Mouse (Mus musculus): Measurements from ENCODE around the gene Gm49416. TPM values are rescaled to one million over a fixed set of nuclear protein-coding genes. Genes with fewer than 3 reads are reported as not detected.

Gene Gm49416
- polyA plus RNA-seq, 1 experiment = not detected

DNA sequence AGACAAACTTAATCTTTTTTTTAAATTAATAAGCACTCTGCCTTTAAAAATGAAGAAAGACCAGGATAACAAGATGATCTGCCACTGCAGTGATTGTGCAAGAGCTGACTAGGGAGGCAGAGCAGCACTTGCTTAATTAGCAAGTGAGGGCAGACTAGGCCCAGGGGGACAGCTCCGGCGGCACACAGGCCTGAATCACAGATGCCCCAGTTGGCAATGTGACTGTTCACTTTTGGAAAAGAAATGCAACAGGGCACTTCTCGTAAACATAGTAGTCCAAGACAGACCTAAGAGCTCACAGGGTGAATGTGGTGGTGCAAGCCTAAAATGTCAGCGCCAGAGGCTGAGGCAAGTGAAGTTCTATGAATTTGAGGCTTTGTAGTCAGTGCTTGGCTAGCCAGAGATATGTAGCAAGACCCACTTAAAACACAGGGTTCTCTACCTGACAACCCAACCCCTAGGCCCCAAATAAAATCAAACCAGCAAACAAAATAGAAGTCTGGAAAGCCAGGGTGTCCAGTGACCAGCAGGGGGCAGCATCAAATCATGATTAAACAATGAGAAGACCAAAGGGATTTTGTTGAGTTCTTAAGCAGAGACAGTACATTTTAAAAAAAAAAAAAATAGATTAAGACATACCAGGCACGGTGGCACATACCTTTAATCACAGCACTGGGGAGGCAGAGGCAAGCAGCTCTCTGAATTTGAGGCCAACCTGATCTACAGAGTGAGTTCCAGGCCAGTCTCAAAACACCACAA is 44.2 kb upstream of the Gm49416 start:
- H3K27ac ChIP-seq (ENCODE audit: insufficient read depth, low read depth, low read length) = no peak overlapping the region
- no peaks in the 10 kb centered on the region for H3K27me3 ChIP-seq (replicated peaks; ENCODE audit: control insufficient read depth, insufficient read depth, low read length)
- TF ChIP-seq POLR2A (IDR thresholded peaks at IDR 0.05; ENCODE audit: low read depth, low read length) = no peak
- peak; percentile 65 for TF ChIP-seq CTCF (conservative IDR thresholded peaks at IDR 0.05; ENCODE audit: insufficient read depth, insufficient read length, low read depth, low read length)
- peaks cover 15% of the 10 kb centered on the region for H3K4me1 ChIP-seq (ENCODE audit: control insufficient read depth, insufficient read depth, low read length)
- DNase-seq = peak; percentile 83
- WGBS = 62% methylated on average over 5 of the region's 5 CpGs
- peaks cover 1% of the 10 kb centered on the region; the same call in 1 of the 2 replicates for H3K36me3 ChIP-seq (ENCODE audit: control insufficient read depth, insufficient read depth, low read length)
- H3K4me3 ChIP-seq (ENCODE audit: insufficient read depth, low read depth, low read length) = no peak overlapping the region

DNA sequence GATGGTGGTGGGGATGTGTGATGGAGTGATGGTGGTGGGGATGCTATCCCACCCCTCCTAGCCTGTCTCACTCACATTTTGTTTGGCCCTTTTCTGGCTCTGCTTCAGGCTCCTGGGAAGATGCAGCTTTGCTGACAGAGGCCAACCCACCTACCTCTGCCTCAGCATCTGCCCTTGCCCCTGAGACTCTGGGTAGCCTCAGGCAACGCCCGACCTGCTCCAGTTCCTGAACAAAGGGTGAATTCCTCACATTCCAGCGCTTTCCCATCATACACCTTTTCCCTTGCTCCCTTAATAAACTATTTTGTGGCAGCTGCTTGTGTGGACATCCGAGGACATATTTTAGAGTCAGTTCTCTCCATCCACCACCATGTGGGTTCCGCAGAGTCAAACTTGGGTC is 40.4 kb upstream of the Gm49416 start:
- WGBS = 53% methylated on average over 5 of the region's 5 CpGs
- Histone ChIP-seq H3K4me1 (ENCODE audit: control insufficient read depth, insufficient read depth, low read length) (no peaks in the 10 kb centered on the region), H3K4me3 (ENCODE audit: insufficient read depth, low read depth, low read length) (no peak overlapping the region), H3K27ac (ENCODE audit: insufficient read depth, low read depth, low read length) (no peak overlapping the region), H3K27me3 (replicated peaks; ENCODE audit: control insufficient read depth, insufficient read depth, low read length) (no peaks in the 10 kb centered on the region), H3K36me3 (ENCODE audit: control insufficient read depth, insufficient read depth, low read length) (peaks cover 1% of the 10 kb centered on the region; the same call in 1 of the 2 replicates)
- TF ChIP-seq POLR2A (IDR thresholded peaks at IDR 0.05; ENCODE audit: low read depth, low read length) = no peak
- TF ChIP-seq CTCF (conservative IDR thresholded peaks at IDR 0.05; ENCODE audit: insufficient read depth, insufficient read length, low read depth, low read length) = no peak
- DNase-seq = no peak

DNA sequence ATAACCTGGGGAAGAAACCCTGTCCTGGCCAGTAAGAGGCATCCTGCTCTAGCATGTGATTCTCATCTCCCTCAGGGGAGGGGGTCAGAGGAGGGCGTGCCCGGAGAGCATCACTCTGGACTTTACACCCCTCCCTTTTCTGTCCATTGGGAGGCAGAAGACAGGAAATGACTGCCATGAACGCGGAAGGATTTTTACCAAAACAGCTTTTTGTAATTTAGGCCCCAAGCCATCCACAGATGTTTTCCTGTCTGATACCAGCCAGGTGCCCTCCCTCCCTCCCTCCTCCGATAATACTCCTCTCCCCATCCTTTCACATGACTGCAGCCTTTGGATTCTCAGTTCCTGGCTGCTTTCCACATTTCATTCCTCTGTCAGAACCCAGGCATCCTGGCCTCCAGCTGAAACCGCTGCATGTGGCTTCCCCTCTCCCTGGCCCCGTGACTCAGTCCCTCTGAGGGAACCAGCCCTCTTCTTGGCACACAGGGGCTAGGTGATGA is 38.3 kb upstream of the Gm49416 start, which contains the start of gene Lrrn4cl:
Lrrn4cl (plus strand) TSS at position 367 of the 500 bp plus-strand sequence.
- Histone ChIP-seq H3K27ac (ENCODE audit: insufficient read depth, low read depth, low read length) (no peak within 1 kb of the TSS), H3K36me3 (ENCODE audit: control insufficient read depth, insufficient read depth, low read length) (peaks cover 1% of the 10 kb centered on the region; the same call in 1 of the 2 replicates), H3K27me3 (replicated peaks; ENCODE audit: control insufficient read depth, insufficient read depth, low read length) (no peaks in the 10 kb centered on the region), H3K4me3 (ENCODE audit: insufficient read depth, low read depth, low read length) (no peak within 1 kb of the TSS), H3K4me1 (ENCODE audit: control insufficient read depth, insufficient read depth, low read length) (no peaks in the 10 kb centered on the region)
- WGBS = 17% methylated on average over 7 of the region's 7 CpGs
- DNase-seq = peak; percentile 30
- TF ChIP-seq POLR2A (IDR thresholded peaks at IDR 0.05; ENCODE audit: low read depth, low read length) (no peak), CTCF (conservative IDR thresholded peaks at IDR 0.05; ENCODE audit: insufficient read depth, insufficient read length, low read depth, low read length) (no peak)

DNA sequence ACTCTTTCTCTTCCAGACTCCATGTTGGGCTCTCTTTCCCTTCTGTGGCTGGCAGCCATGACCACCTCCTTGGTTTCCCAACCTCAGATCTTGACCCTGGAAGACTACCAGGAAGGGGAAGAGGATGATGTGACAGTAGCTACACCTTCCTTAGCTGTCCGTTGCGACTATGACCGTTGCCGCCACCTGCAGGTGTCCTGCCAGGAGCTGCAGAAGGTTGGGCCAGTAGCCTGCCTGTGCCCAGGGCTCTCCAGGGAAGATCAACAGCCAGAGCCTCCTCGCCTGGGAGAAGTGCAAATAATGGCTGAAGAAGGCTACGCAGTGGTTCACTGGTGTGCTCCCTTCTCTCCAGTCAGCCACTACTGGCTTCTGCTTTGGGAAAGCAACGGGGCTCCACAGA is 37.1 kb upstream of the Gm49416 start:
- WGBS = 68% methylated on average over 7 of the region's 7 CpGs
- H3K27me3 ChIP-seq (replicated peaks; ENCODE audit: control insufficient read depth, insufficient read depth, low read length) = no peaks in the 10 kb centered on the region
- no peak overlapping the region for H3K4me3 ChIP-seq (ENCODE audit: insufficient read depth, low read depth, low read length)
- 0 out of 2 replicates have a peak, but pooled peaks have one; percentile 22 for TF ChIP-seq CTCF (conservative IDR thresholded peaks at IDR 0.05; ENCODE audit: insufficient read depth, insufficient read length, low read depth, low read length)
- TF ChIP-seq POLR2A (IDR thresholded peaks at IDR 0.05; ENCODE audit: low read depth, low read length) = no peak
- peaks cover under 1% of the 10 kb centered on the region; the same call in 1 of the 2 replicates for H3K36me3 ChIP-seq (ENCODE audit: control insufficient read depth, insufficient read depth, low read length)
- DNase-seq = no peak
- H3K27ac ChIP-seq (ENCODE audit: insufficient read depth, low read depth, low read length) = no peak overlapping the region
- H3K4me1 ChIP-seq (ENCODE audit: control insufficient read depth, insufficient read depth, low read length) = no peaks in the 10 kb centered on the region

DNA sequence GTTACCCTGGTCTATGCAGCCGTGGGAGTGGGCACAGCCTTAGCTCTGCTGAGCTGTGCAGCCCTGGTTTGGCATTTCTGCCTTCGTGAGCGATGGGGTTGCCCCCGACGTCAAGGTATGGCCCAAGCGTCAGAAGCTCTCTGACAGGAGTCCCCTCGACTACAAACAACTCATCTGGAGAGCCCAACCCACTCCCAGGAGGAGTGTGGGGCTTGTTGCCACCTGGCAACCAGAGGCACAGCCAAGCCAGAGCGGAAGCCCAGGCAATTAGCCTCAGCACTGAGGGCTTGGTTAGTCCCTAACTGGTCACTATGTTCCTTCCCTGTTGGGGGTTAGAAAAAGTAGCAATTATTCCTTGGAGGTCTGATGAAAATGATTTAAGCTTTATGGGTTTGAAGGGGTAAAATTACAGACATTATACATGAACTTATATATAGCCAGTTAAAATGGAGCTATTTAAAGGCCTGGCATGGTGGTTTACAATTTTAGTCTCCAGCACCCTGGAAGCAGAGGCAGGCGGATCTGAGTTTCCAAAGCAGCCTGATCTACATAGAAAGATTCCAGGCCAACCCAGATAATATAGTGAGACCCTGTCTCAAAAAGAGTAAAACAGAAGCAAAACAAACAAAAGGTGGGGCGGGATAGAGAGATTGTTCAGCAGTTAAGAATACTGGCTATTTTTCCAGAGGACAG is 36.3 kb upstream of the Gm49416 start:
- Histone ChIP-seq H3K36me3 (ENCODE audit: control insufficient read depth, insufficient read depth, low read length) (no peaks in the 10 kb centered on the region), H3K27me3 (replicated peaks; ENCODE audit: control insufficient read depth, insufficient read depth, low read length) (no peaks in the 10 kb centered on the region), H3K4me1 (ENCODE audit: control insufficient read depth, insufficient read depth, low read length) (no peaks in the 10 kb centered on the region), H3K27ac (ENCODE audit: insufficient read depth, low read depth, low read length) (no peak overlapping the region), H3K4me3 (ENCODE audit: insufficient read depth, low read depth, low read length) (no peak overlapping the region)
- no peak for TF ChIP-seq CTCF (conservative IDR thresholded peaks at IDR 0.05; ENCODE audit: insufficient read depth, insufficient read length, low read depth, low read length)
- DNase-seq = no peak
- WGBS = 67% methylated on average over 10 of the region's 10 CpGs

- DNase-seq = no peak
- TF ChIP-seq POLR2A (IDR thresholded peaks at IDR 0.05; ENCODE audit: low read depth, low read length) (no peak), CTCF (conservative IDR thresholded peaks at IDR 0.05; ENCODE audit: insufficient read depth, insufficient read length, low read depth, low read length) (no peak)
- Histone ChIP-seq H3K27ac (ENCODE audit: insufficient read depth, low read depth, low read length) (no peak overlapping the region), H3K36me3 (ENCODE audit: control insufficient read depth, insufficient read depth, low read length) (no peaks in the 10 kb centered on the region), H3K4me3 (ENCODE audit: insufficient read depth, low read depth, low read length) (no peak overlapping the region), H3K4me1 (ENCODE audit: control insufficient read depth, insufficient read depth, low read length) (no peaks in the 10 kb centered on the region), H3K27me3 (replicated peaks; ENCODE audit: control insufficient read depth, insufficient read depth, low read length) (no peaks in the 10 kb centered on the region)
- 76% methylated on average over 3 of the region's 3 CpGs for WGBS
Measured at GRCm38 (mm10) chr19:8853117-8853516, 35.6 kb upstream of the Gm49416 start.

GRCm38 (mm10) chr19:8857689-8858088 is 31.0 kb upstream of the Gm49416 start:
- TF ChIP-seq CTCF (conservative IDR thresholded peaks at IDR 0.05; ENCODE audit: insufficient read depth, insufficient read length, low read depth, low read length) (peak; percentile 86), POLR2A (IDR thresholded peaks at IDR 0.05; ENCODE audit: low read depth, low read length) (no peak)
- H3K4me1 ChIP-seq (ENCODE audit: control insufficient read depth, insufficient read depth, low read length) = no peaks in the 10 kb centered on the region
- H3K36me3 ChIP-seq (ENCODE audit: control insufficient read depth, insufficient read depth, low read length) = no peaks in the 10 kb centered on the region
- DNase-seq = peak; percentile 66
- H3K4me3 ChIP-seq (ENCODE audit: insufficient read depth, low read depth, low read length) = no peak overlapping the region
- no peak overlapping the region for H3K27ac ChIP-seq (ENCODE audit: insufficient read depth, low read depth, low read length)
- no peaks in the 10 kb centered on the region for H3K27me3 ChIP-seq (replicated peaks; ENCODE audit: control insufficient read depth, insufficient read depth, low read length)
- WGBS = 26% methylated on average over 4 of the region's 4 CpGs

Measured in kidney, adult 2 months (tissue).